Mouse (Mus musculus) megakaryocyte, embryonic 14.5 days (primary cell): ENCODE results near the gene Bzw1.

Source experiments
- FLI1 ChIP-seq: IDR thresholded peaks from 2 replicates; pipeline ENCODE4 v1.6.1; 2012; ENCODE audit warnings: low read length, inconsistent platforms, mixed read lengths
- GATA1 ChIP-seq: IDR thresholded peaks from 3 replicates; pipeline ENCODE4 v1.6.1; 2012; ENCODE audit warnings: mixed read lengths, low read length, inconsistent platforms, borderline replicate concordance

DNA sequence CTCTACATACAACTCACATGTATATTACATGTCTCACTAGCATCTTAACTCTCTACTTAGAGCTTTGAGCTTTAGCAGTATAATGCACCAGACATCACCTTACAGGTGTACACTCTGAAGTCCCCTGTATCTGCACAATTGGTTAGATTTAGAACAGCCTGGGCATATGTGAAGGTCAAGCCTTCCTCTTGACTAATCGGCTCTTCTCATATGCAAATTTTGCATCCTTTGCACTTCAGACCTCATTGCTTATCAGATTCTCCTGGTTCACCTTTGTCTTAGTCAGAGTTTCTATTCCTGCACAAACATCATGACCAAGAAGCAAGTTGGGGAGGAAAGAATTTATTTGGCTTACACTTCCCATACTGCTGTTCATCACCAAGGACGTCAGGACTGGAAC, 23.0 kb upstream of the Bzw1 start:
- TF ChIP-seq GATA1 (no peak), FLI1 (no peak)
